Mouse (Mus musculus) c-Kit-negative CD71-positive TER-119-positive erythroid progenitor cells, embryonic 14.5 days (primary cell): ENCODE results near the gene Slc22a19.
"Not testable (repeated sequence)": the region's sequence is repeated elsewhere in the genome, so short reads cannot be mapped to it uniquely, and the experiment has no call there.

ENCODE experiments used
- DNase-seq: peaks from one replicate; pipeline ENCODE4 v3.0.0-alpha.2; 2013; ENCODE audit warnings: low read depth, low spot score

Slc22a19 gene

DNA sequence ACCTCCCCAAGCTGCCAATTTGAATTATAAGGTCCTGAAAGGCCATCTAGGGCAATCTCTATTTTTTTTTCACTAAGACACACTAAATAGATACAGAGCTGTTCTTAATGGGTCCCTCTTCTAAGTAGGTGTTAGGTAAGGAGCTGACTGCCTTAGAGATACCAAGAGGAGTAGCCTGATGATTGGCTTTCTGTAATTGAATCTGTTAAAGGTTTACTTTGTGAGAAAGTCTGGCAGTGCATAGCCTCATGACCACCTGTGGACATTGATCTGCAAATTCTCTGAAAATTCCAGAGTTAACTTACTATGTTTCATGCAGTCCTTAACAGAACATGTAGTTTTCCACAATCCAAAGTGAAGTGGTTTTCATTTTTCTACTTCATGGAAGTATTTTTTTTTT is at the start of gene Slc22a19:
TSS of gene Slc22a19 (minus strand) at position 163 of the 400 bp plus-strand sequence.
- DNase-seq, result no peak

- not testable (repeated sequence) for DNase-seq
These were observed 42.3 kb upstream of the Slc22a19 start for GRCm38 (mm10) chr19:7753371-7753770.

GRCm38 (mm10) chr19:7729543-7729942 is 18.4 kb upstream of the Slc22a19 start:
- DNase-seq, result no peak

- DNase-seq, result not testable (repeated sequence)
These were observed 18.0 kb downstream of the Slc22a19 start for GRCm38 (mm10) chr19:7693104-7693503.

- DNase-seq, result no peak
These were observed 19.9 kb downstream of the Slc22a19 start for GRCm38 (mm10) chr19:7691259-7691658.

- no peak for DNase-seq
These were observed 23.1 kb downstream of the Slc22a19 start for GRCm38 (mm10) chr19:7687988-7688387.

DNA sequence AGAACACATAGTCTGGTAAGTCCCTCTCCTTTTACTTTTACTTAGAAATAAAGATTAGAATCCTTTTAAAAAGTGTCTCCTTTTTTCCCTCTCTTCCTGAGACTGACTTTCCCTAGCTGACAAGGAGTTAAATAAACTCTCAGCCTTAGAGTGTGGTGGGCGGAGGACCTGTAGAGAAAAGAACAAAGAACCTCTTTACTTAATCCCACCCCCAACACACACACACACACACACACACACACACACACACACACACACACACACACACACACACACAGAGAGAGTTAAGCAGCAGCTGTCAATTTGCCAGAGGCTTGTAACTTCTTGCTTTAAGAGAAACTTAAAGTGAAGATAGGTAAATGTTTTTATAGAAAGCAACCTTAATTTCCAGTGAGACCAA is 39.1 kb downstream of the Slc22a19 start:
- DNase-seq, result no peak

GRCm38 (mm10) chr19:7648913-7649666 is 62.0 kb downstream of the Slc22a19 start:
- DNase-seq, result no peak

- DNase-seq, result no peak
These were observed 77.3 kb downstream of the Slc22a19 start for GRCm38 (mm10) chr19:7633786-7634185.

DNA sequence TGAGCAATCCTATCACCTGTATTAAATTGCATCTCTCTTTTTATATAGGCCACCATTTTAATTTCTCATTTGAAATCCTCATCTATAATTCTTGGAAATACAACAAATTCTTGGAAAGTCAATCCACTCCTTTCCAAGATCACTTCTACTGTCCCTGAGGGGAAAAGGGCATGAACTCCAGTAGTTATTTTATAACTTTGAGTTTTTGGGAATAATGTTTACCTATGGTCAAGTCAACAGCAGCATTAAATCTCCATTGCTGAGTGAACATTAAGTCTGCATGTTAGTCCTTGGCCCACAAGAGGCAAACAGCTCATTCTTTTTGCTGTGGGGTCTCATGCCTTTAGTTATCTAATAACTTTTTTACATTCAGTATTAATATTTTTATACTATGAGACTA is 78.1 kb downstream of the Slc22a19 start:
- DNase-seq, result no peak
